Mouse (Mus musculus) neural tube, embryonic 12.5 days (tissue): ENCODE results near the gene Gm43638. TPM values are rescaled to one million over a fixed set of nuclear protein-coding genes. Genes with fewer than 3 reads are reported as not detected.
"Not testable (repeated sequence)": the region's sequence is repeated elsewhere in the genome, so short reads cannot be mapped to it uniquely, and the experiment has no call there.

Experiments used
- ATAC-seq: fragments of 200-750 bp; cut with Nextera tagmentation; 2 replicates; pipeline ENCODE4 v1.8.0; 2017; ENCODE audit warnings: low read depth, mild to moderate bottlenecking, moderate TSS enrichment, moderate library complexity; ENCODE audit not compliant: low FRiP score
- H3K27ac ChIP-seq: fragments of 300-500 bp; sonication (generic); 2 replicates; pipeline ENCODE4 v1.5.1; 2016
- H3K27me3 ChIP-seq: fragments of 300-500 bp; sonication (generic); replicated peaks from 2 replicates; pipeline ENCODE4 v1.6.1; 2016; ENCODE audit warnings: mild to moderate bottlenecking
- H3K36me3 ChIP-seq: fragments of 300-500 bp; sonication (generic); 2 replicates; pipeline ENCODE4 v1.6.1; 2016; ENCODE audit warnings: mild to moderate bottlenecking
- H3K4me1 ChIP-seq: fragments of 300-500 bp; sonication (generic); 2 replicates; pipeline ENCODE4 v1.6.1; 2016
- H3K4me2 ChIP-seq: fragments of 300-500 bp; sonication (generic); replicated peaks from 2 replicates; pipeline ENCODE4 v1.6.1; 2016; ENCODE audit warnings: mild to moderate bottlenecking
- H3K4me3 ChIP-seq: fragments of 300-500 bp; sonication (generic); 2 replicates; pipeline ENCODE4 v1.5.1; 2016
- H3K9ac ChIP-seq: fragments of 300-500 bp; sonication (generic); 2 replicates; pipeline ENCODE4 v1.6.1; 2016; ENCODE audit warnings: mild to moderate bottlenecking
- H3K9me3 ChIP-seq: fragments of 300-500 bp; sonication (generic); 2 replicates; pipeline ENCODE4 v1.6.1; 2016; ENCODE audit warnings: mild to moderate bottlenecking
- WGBS: fragments of 180-500 bp; shearing (Covaris S2); methylation state at CpG from one replicate; pipeline ENCODE4 v1.1.7; 2016; 5-methylcytosine and 5-hydroxymethylcytosine counted together
- polyA plus RNA-seq: library from polyadenylated mRNA; unstranded; fragments of >200 nt; fragmentation: Nextera tagmentation; extraction: Ambion mirVana; gene quantifications from 2 replicates; pipeline ENCODE4 v1.2.1, GENCODE M21; 2016

Gm43638 gene
- polyA plus RNA-seq, 1 experiment from 2014 or later = not detected

DNA sequence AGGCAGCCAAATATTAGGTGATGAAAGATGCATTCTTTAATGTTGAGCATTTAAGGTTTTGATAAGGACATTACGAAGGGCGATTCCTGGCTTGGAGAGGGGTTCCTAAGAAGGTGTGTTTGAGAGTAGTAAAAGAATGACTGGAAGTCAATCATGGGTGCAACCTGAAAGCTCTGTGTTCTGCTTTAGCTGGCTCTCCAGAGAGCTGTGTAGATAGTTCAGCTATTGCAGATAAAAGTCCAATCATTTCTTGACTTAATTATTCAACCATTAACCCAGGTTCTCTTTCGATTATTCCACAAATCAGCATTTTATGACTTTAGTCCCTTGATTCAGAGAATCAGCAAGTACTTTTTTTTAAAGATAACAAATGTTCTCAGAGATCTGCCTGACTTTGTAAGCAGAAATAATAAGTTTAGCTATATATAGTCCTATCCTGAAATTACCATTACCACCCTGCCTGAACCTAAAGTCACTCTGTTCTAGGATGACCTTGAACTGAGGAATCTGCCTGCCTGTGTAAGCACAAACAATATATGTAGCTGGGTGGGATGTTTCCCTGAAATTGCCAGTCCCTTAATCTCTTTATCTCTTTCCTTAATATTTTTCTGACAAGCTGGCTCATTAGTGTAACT is 30.3 kb downstream of the Gm43638 start:
- 90% methylated on average over 3 of the region's 3 CpGs for WGBS
- no peaks in the 10 kb centered on the region for H3K9me3 ChIP-seq
- no peaks in the 10 kb centered on the region for H3K4me1 ChIP-seq
- no peak overlapping the region for H3K4me2 ChIP-seq
- no peak overlapping the region for H3K4me3 ChIP-seq
- no peak overlapping the region for H3K27ac ChIP-seq
- H3K36me3 ChIP-seq = no peaks in the 10 kb centered on the region
- H3K9ac ChIP-seq = no peak overlapping the region
- H3K27me3 ChIP-seq = no peaks in the 10 kb centered on the region
- no peak for ATAC-seq

DNA sequence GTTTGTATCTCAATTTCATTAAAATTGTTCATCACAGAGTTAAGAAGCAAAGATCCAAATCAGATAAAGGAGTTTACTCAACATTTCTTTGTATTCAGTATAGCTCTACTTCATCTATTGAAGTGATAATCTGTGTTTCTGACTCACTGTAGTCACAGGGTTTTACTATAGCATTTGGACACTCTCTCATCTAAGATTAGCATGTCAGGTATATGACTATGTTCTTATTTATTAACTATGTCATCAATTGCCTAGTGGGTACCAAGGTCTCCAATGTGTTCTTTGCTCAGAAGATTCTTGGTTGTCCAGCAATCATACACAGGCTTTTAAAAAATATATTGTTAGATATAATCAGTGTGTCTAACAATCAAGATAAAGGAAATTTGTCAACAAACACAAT is 31.1 kb downstream of the Gm43638 start:
- Histone ChIP-seq H3K9ac (no peak overlapping the region), H3K4me1 (no peaks in the 10 kb centered on the region), H3K4me2 (no peak overlapping the region), H3K36me3 (no peaks in the 10 kb centered on the region), H3K4me3 (no peak overlapping the region), H3K27ac (no peak overlapping the region), H3K27me3 (no peaks in the 10 kb centered on the region), H3K9me3 (no peaks in the 10 kb centered on the region)
- ATAC-seq = no peak

DNA sequence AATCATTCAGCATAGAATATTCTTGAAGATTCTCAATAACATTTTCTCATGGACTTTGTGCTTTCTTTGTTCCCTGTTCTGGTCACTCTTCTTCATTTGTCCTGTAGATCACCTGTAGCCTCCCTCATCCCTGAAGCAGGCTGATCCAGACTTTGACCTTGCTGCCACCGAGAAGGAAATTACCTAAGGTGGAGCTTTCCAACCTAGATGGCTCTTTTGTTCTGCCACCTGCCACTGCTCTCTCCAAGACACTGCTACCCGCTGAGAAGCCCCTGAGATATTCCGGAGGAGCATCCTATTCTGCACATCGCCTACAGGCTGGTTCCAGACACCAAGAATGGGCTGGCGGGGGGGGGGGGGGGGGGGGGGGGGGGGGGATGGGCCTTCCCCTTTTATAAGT is 34.1 kb downstream of the Gm43638 start:
- H3K9me3 ChIP-seq, H3K36me3 ChIP-seq, H3K9ac ChIP-seq, ATAC-seq, H3K4me2 ChIP-seq, H3K27me3 ChIP-seq, H3K4me3 ChIP-seq, H3K4me1 ChIP-seq, H3K27ac ChIP-seq: not testable (repeated sequence)
- whole genome bisulfite sequencing = 64% methylated on average over 4 of the region's 5 CpGs

DNA sequence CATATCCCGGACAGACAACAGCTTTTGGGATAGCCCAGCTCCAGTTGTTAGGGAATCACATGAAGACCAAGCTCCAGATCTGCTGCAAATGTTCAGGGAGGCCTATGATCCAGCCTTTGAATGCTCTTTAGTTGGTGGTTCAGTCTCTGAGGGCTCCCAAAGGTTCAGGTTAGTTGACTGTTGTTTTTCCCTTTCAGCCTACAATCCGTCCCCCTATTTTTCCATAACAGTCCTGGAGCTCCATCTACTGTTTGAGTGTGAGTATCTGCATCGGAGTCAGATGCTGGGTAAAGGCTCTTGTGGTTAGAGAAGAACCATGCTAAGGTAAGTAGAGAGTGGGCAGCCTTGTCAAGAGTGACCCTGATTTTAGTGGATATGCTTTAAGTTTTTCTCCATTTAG is 50.3 kb downstream of the Gm43638 start:
- WGBS = 41% methylated on average over 3 of the region's 3 CpGs
- no peaks in the 10 kb centered on the region for H3K9me3 ChIP-seq
- H3K27ac ChIP-seq = no peak overlapping the region
- H3K27me3 ChIP-seq = no peaks in the 10 kb centered on the region
- ATAC-seq = no peak
- H3K4me2 ChIP-seq = no peak overlapping the region
- no peaks in the 10 kb centered on the region for H3K4me1 ChIP-seq
- H3K9ac ChIP-seq = no peak overlapping the region
- no peaks in the 10 kb centered on the region for H3K36me3 ChIP-seq
- H3K4me3 ChIP-seq = no peak overlapping the region

DNA sequence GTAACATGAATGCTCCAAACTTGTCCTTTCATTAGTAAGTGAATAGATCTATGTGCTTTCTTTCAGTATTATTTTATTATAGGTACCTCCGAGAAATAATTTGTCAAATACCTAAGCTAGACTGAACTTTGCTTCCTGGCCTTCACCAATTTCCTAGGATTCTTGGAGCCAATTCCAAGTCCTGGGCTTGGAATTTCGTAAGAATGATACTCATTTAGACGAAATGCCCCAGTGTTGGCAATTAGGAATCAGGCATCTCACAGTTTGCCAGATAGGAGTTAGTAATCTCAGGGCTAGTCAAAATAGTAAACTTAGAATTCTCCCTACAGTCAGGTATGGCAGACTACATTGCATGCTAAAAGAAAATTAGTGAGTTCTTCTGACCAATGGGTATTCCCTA is 60.9 kb downstream of the Gm43638 start:
- no peaks in the 10 kb centered on the region for H3K36me3 ChIP-seq
- H3K4me3 ChIP-seq = no peak overlapping the region
- H3K27ac ChIP-seq = no peak overlapping the region
- H3K4me2 ChIP-seq = no peak overlapping the region
- no peaks in the 10 kb centered on the region for H3K4me1 ChIP-seq
- no peak overlapping the region for H3K9ac ChIP-seq
- WGBS = 78% methylated on average over 3 of the region's 3 CpGs
- no peaks in the 10 kb centered on the region for H3K9me3 ChIP-seq
- ATAC-seq = no peak
- no peaks in the 10 kb centered on the region for H3K27me3 ChIP-seq

DNA sequence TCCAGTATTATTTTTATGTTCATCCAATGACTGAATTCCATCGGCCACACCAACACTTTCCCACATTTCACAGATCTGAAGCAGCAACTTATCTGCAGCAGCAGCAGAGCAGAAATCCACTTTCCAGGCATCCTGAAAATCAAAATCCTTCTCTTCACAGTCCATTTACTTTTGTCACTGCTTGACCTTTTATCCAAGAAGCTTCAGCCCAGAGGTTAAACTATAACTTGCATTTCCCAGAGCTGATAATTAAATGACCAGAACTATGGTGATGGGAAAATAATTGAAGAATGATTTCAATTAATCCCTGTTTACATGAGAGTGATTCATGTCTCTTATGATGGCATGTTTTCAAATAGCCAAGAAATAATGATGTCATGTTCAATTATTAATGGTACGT is 62.6 kb downstream of the Gm43638 start, which contains the start of gene Ugt2b38:
Gene Ugt2b38, minus strand, starts transcription at position 163 of the 400 bp plus-strand sequence.
- WGBS = 93% methylated on average over 1 of the region's 2 CpGs
- ATAC-seq, H3K4me3 ChIP-seq, H3K4me1 ChIP-seq, H3K27me3 ChIP-seq, H3K27ac ChIP-seq, H3K9me3 ChIP-seq, H3K9ac ChIP-seq, H3K36me3 ChIP-seq, H3K4me2 ChIP-seq: not testable (repeated sequence)

Other genes starting within 250 kb of the Gm43638 start
- not detected in 2 replicates for gene Ugt2b37, start 232.0 kb downstream of the Gm43638 start, polyA plus RNA-seq
- not detected in 2 replicates for gene Ugt2a3, start 149.6 kb downstream of the Gm43638 start, polyA plus RNA-seq
- not detected in 2 replicates for gene Ugt2b38, start 62.6 kb downstream of the Gm43638 start, polyA plus RNA-seq
- not detected in 2 replicates for gene Ugt2a2, start 4.5 kb downstream of the Gm43638 start, polyA plus RNA-seq
- gene Ugt2a1, start 4.1 kb upstream of the Gm43638 start, polyA plus RNA-seq = not detected in 2 replicates
- not detected in 2 replicates for gene Sult1b1, start 51.4 kb upstream of the Gm43638 start, polyA plus RNA-seq
- gene Sult1d1, start 82.2 kb upstream of the Gm43638 start, polyA plus RNA-seq = not detected in 2 replicates
- not detected in 2 replicates for gene Sult1e1, start 104.8 kb upstream of the Gm43638 start, polyA plus RNA-seq
- gene Csn1s1, start 179.4 kb upstream of the Gm43638 start, polyA plus RNA-seq = not detected in 2 replicates
- gene Csn2, start 212.8 kb upstream of the Gm43638 start, polyA plus RNA-seq = not detected in 2 replicates